Mouse (Mus musculus): ENCODE measurements around the gene Rlf.

Rlf gene

GRCm38 (mm10) chr4:121214793-121215304 is at the start of gene Rlf:
Gene Rlf (minus strand): TSS chr4:121215084.
- peak; percentile 99 to 100 for DNase-seq (ENCODE audit: low spot score in 2 of 2)

GRCm38 (mm10) chr4:121241612-121242000 is 26.7 kb upstream of the Rlf start:
- no peak for DNase-seq (ENCODE audit: low spot score in 2 of 2)

GRCm38 (mm10) chr4:121240637-121241611 is 26.0 kb upstream of the Rlf start:
- DNase-seq (ENCODE audit: low spot score in 2 of 2), result no peak

GRCm38 (mm10) chr4:121239878-121240277 is 25.0 kb upstream of the Rlf start:
- DNase-seq (ENCODE audit: low spot score in 2 of 2), result no peak

DNA sequence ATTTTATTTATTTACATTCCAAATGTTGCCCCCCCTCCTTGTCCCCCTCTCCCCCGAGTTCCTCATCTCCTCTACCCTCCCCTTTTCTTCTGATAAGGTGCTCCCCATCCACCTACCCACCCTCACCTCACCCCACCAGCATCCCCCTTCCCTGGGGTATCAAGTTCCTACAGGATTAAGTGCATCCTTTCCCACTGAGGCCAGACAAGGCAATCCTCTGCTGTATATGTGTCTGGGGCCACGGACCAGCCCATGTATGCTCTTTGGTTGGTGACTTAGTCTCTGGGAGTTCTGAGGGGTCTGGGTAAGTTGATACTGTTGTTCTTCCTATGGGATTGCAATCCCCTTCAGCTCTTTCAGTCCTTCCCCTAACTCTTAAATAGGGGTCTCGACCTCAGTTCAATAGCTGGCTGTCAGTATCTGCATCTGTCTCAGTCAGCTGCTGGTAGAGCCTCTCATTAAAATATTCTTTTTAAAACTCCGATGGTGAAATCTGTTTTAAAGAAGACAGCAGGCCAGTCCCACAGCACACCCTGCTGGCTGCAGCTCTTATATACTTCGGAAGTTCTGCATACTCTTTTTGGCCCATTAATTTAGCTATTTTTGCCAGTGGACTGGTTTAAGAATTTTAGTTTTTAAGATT is 17.0 kb upstream of the Rlf start:
- peak in 1 of 2 experiments; percentile 61 for DNase-seq (ENCODE audit: low spot score in 2 of 2)

- DNase-seq (ENCODE audit: low spot score in 2 of 2), result no peak
These were observed 16.2 kb upstream of the Rlf start for GRCm38 (mm10) chr4:121230943-121231614.

GRCm38 (mm10) chr4:121227072-121227471 is 12.2 kb upstream of the Rlf start:
- no peak for DNase-seq (ENCODE audit: low spot score in 2 of 2)

- DNase-seq (ENCODE audit: low spot score in 2 of 2), result no peak
These were observed 10.3 kb upstream of the Rlf start for GRCm38 (mm10) chr4:121225177-121225576.

DNA sequence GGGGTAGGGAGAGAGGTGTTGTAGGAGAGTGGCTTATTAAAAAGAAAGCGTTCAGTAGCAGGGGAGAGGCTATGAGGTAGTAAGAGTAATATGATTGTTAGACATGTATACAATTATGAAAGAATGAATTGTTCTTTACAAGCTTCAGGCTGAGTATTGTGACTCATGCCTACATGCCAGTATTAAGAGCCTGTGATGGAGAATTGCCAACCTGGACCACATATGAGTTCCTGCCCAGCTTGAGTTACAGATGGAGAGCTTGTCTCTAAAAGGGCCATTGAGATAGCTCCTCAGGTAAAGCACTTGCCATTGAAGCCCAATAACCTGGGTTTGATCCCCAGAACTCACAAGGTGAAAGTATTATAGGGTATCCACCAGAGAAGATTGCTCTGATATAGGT is 8.3 kb upstream of the Rlf start:
- no peak for DNase-seq (ENCODE audit: low spot score in 2 of 2)

GRCm38 (mm10) chr4:121216216-121216615 is 1.3 kb upstream of the Rlf start:
- no peak for DNase-seq (ENCODE audit: low spot score in 2 of 2)

DNA sequence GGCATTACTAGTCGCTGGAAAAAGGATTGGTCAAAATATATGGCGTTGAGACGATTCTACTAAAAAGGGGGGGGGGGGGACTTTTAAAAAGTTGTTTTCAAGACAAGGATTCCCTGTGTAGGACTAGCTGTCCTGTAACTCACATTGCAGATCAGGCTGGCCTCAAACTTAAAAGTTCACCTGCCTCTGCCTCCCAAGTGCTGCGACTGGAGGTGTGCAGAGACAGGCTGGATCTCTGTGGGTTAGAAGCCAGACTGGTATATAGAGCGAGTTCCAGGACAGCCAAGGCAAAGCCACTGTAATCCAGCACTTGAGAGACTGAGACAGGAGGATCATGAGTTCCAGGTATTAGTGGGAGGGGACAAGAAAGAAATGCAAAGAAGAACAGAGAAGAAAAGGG is 605 bp upstream of the Rlf start:
- no peak for DNase-seq (ENCODE audit: low spot score in 2 of 2)

GRCm38 (mm10) chr4:121213936-121214792 is 720 bp downstream of the Rlf start:
- peak; percentile 24 to 76 for DNase-seq (ENCODE audit: low spot score in 2 of 2)

- DNase-seq (ENCODE audit: low spot score in 2 of 2), result no peak
These were observed 6.0 kb downstream of the Rlf start for GRCm38 (mm10) chr4:121208911-121209310.

DNA sequence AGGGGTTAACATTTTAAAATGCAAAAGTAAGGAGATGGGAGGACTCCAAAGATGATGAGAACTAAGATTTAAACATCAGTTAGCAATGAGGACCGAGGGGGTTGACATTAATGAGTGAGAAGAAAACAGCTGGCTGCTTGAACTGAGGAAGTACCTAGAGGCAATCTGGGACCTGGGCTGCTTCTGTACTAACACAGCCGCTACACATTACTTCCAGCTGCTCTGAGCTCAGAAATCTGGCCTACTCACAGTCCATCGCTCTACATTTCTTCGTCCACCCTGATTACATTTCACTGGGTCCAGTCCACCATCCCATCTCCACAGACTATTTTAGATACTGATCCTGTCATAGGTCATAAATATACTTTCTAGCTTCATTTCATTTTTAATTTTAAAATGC is 17.0 kb downstream of the Rlf start:
- DNase-seq (ENCODE audit: low spot score in 2 of 2), result no peak

GRCm38 (mm10) chr4:121196995-121197394 is 17.9 kb downstream of the Rlf start:
- no peak for DNase-seq (ENCODE audit: low spot score in 2 of 2)

GRCm38 (mm10) chr4:121196205-121196604 is 18.7 kb downstream of the Rlf start:
- DNase-seq (ENCODE audit: low spot score in 2 of 2), result peak in 1 of 2 experiments; percentile 60

- no peak for DNase-seq (ENCODE audit: low spot score in 2 of 2)
These were observed 20.1 kb downstream of the Rlf start for GRCm38 (mm10) chr4:121194736-121195135.

DNA sequence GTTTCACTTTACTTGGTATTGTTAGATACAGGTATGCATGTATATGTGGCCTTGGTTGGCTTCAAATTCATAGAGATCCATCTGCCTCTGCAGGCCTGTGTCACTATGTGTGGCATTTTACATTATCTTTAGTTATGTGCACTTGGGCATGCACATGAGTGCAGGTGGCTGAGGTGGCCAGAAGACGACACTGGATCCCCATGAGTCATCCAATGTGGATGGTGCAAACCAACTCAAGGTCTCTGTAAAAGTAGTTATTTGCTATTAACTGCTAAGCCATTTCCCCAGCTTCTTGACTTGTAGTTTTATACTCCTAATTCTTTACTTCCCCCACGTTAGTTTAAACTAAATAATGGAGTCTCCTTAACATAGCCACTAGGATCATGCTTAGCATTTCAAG is 22.6 kb downstream of the Rlf start:
- DNase-seq (ENCODE audit: low spot score in 2 of 2), result no peak

GRCm38 (mm10) chr4:121189341-121189740 is 25.5 kb downstream of the Rlf start:
- no peak for DNase-seq (ENCODE audit: low spot score in 2 of 2)

GRCm38 (mm10) chr4:121179669-121180068 is 35.2 kb downstream of the Rlf start:
- no peak for DNase-seq (ENCODE audit: low spot score in 2 of 2)

DNA sequence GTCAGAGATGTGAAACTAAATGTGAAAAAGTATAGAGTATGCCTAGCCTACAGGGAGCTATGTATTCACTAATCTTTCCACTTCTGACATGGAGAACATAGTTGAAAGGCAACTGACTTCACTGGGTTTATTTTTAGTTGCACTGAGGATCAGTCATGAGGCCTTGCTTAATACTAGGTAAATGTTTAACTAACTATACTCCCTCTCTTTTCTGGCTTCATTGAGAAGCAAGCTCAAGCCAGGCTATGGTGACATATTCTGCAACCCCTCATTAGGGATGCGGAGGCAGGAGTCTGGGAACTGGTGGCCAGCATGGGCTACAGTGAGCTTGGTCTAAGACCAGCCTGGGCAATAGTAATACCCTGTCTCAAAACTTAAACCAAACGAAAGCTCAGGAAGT is 47.2 kb downstream of the Rlf start:
- no peak for DNase-seq (ENCODE audit: low spot score in 2 of 2)
